Comparison of ENCODE assay signal across 11 mouse cellular contexts in the genomic region with DNA sequence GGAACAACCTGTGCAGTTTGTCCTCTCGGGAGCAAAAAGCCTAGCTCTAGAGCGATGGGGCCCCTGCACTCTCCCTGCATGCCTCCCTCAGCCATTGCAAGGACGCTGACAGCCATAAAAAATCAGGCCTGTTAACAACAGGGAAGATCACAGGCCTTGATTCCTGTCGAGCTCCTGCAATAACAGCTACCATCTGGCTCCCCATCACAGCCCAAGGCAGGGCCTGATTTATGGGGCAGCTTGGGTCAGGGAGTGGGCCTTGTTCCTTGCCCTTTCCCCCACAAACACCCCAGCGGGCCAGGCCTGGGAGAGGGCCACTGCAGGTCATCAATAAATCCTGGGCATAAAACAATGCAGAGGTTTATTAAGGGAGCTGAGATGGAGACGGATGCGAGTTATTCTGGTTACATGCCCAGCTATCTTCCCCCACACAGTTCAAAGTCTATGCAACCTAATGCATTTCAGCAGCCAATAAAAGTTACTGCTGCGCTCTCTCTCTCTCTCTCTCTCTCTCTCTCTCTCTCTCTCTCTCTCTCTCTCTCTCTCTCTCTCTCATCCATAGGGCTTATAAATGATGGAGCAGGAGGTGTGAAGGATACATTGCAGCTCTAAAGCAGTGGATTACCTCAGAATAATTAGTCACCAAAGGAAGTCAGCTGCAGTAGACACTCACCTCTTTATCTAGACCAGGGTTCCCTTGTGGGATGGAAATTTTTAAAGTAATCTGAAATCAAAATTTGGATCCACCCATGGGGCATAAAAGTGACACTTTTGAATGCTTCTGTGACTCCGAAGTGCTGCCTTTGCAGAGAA.
A peak's percentile ranks its signal among the peaks of the same experiment; 100 is the strongest.
DNase-seq lines count a peak whose midpoint lies in the region; ATAC-seq and TF ChIP-seq lines count a peak whose summit lies in the region.
"Had no signal": no experiment of that assay in that cellular context is flagged by ENCODE, and none has a peak within 500 bp of the region (broad histone marks: within the 10 kb centered on the region; RNA-seq: fewer than 3 reads in every experiment).

No protein-coding gene starts in this region.

- no peak for TF ChIP-seq EP300 in lung, postnatal 0 days (IDR thresholded peaks at IDR 0.05)
- TF ChIP-seq EP300 in heart, adult 2 months (IDR thresholded peaks at IDR 0.05; ENCODE audit: insufficient read depth, low read depth, low read length): no peak

- no peak overlapping the region for H3K27ac ChIP-seq in lung, postnatal 0 days (ENCODE audit: low read length)
- H3K27ac ChIP-seq in kidney, embryonic 15.5 days: peak overlapping the region; percentile 39
- H3K27ac ChIP-seq in forebrain, embryonic 15.5 days (replicated peaks): no peak overlapping the region
- no peak overlapping the region for H3K27ac ChIP-seq in heart, adult 2 months
- H3K27ac ChIP-seq: liver, embryonic 14.5 days had no signal

- WGBS in lung, postnatal 0 days: 51% methylated on average over 9 of the region's 9 CpGs
- WGBS in kidney, embryonic 15.5 days: 12% methylated on average over 9 of the region's 9 CpGs
- 69% methylated on average over 9 of the region's 9 CpGs for WGBS in forebrain, embryonic 15.5 days
- WGBS in heart, adult 2 months: 81% methylated on average over 9 of the region's 9 CpGs

- no peak overlapping the region for H3K4me3 ChIP-seq in lung, postnatal 0 days (ENCODE audit: low read depth, low read length)
- H3K4me3 ChIP-seq in kidney, embryonic 15.5 days (replicated peaks): no peak overlapping the region
- H3K4me3 ChIP-seq in forebrain, embryonic 15.5 days: no peak overlapping the region
- H3K4me3 ChIP-seq in heart, adult 2 months: no peak overlapping the region

- no peak overlapping the region for H3K9ac ChIP-seq in lung, postnatal 0 days (replicated peaks; ENCODE audit: low read depth)
- no peak overlapping the region for H3K9ac ChIP-seq in kidney, embryonic 15.5 days
- H3K9ac ChIP-seq in forebrain, embryonic 15.5 days (replicated peaks): no peak overlapping the region
- H3K9ac ChIP-seq in heart, adult 2 months (ENCODE audit: low read depth, low read length): no peak overlapping the region
- H3K9ac ChIP-seq: liver, embryonic 14.5 days had no signal

- no peaks in the 10 kb centered on the region for H3K4me1 ChIP-seq in lung, postnatal 0 days (ENCODE audit: insufficient read depth, low read depth, low read length)
- H3K4me1 ChIP-seq in kidney, embryonic 15.5 days: peaks cover 33% of the 10 kb centered on the region
- no peaks in the 10 kb centered on the region for H3K4me1 ChIP-seq in forebrain, embryonic 15.5 days
- H3K4me1 ChIP-seq in heart, adult 2 months (ENCODE audit: control insufficient read depth, insufficient read depth, low read length): no peaks in the 10 kb centered on the region

- no peaks in the 10 kb centered on the region for H3K27me3 ChIP-seq in lung, postnatal 0 days (replicated peaks; ENCODE audit: insufficient read depth, low read length)
- peaks cover 17% of the 10 kb centered on the region for H3K27me3 ChIP-seq in kidney, embryonic 15.5 days
- H3K27me3 ChIP-seq in forebrain, embryonic 15.5 days: peaks cover 7% of the 10 kb centered on the region; the same call in 1 of the 2 replicates
- no peaks in the 10 kb centered on the region for H3K27me3 ChIP-seq in heart, adult 2 months (ENCODE audit: control insufficient read depth, insufficient read depth, low read length)

- no peak for TF ChIP-seq CTCF in lung, postnatal 0 days (IDR thresholded peaks at IDR 0.05)
- TF ChIP-seq CTCF in heart, adult 2 months (IDR thresholded peaks at IDR 0.05): no peak

- no peak for ATAC-seq in lung, postnatal 0 days
- peak; percentile 93 for ATAC-seq in kidney, embryonic 15.5 days (replicated peaks; ENCODE audit: low FRiP score)
- ATAC-seq in forebrain, embryonic 15.5 days (replicated peaks): no peak

- no peak for TF ChIP-seq POLR2A in heart, adult 2 months (IDR thresholded peaks at IDR 0.05; ENCODE audit: insufficient read depth, low read depth, low read length)

- peak; percentile 6 for DNase-seq in lung, postnatal 36 days
- no peak for DNase-seq in lung, postnatal 0 days (ENCODE audit: low spot score)
- DNase-seq in forelimb bud, embryonic 11.5 days (ENCODE audit: low read depth, low spot score): peak; percentile 89
- peak; percentile 36 for DNase-seq in ovary, postnatal 14 days (ENCODE audit: low spot score)
- DNase-seq in right cerebral cortex, postnatal 36 days (ENCODE audit: low spot score in 2 of 2): no peak
- DNase-seq in heart, adult 2 months: no peak
- DNase-seq: gastrocnemius, postnatal 14 days had no signal

- no peaks in the 10 kb centered on the region for H3K36me3 ChIP-seq in lung, postnatal 0 days (ENCODE audit: insufficient read depth, low read length)
- H3K36me3 ChIP-seq in kidney, embryonic 15.5 days: no peaks in the 10 kb centered on the region
- no peaks in the 10 kb centered on the region for H3K36me3 ChIP-seq in forebrain, embryonic 15.5 days
- H3K36me3 ChIP-seq in heart, adult 2 months (ENCODE audit: control insufficient read depth, insufficient read depth, low read length): no peaks in the 10 kb centered on the region
- H3K36me3 ChIP-seq: G1E had no signal

- intact Hi-C loops in heart, adult 2 months (cut with DNase I): no loop called here

- H3K4me2 ChIP-seq in lung, postnatal 0 days (replicated peaks; ENCODE audit: low read depth, low read length): no peak overlapping the region
- no peak overlapping the region for H3K4me2 ChIP-seq in kidney, embryonic 15.5 days
- no peak overlapping the region for H3K4me2 ChIP-seq in forebrain, embryonic 15.5 days (replicated peaks)

- H3K79me2 ChIP-seq in heart, adult 2 months (replicated peaks; ENCODE audit: control insufficient read depth, insufficient read depth, low read length): no peaks in the 10 kb centered on the region

- H3K9me3 ChIP-seq in lung, postnatal 0 days (ENCODE audit: low read length): no peaks in the 10 kb centered on the region
- no peaks in the 10 kb centered on the region for H3K9me3 ChIP-seq in kidney, embryonic 15.5 days (replicated peaks)
- H3K9me3 ChIP-seq in forebrain, embryonic 15.5 days: no peaks in the 10 kb centered on the region
- H3K9me3 ChIP-seq: G1E had no signal

Comparison
In these comparisons a context has a peak if more than half of its experiments do, and no peak if none do; other contexts are left out.
1. DNase-seq: peak in lung, postnatal 36 days (single experiment), forelimb bud, embryonic 11.5 days (single experiment) and ovary, postnatal 14 days (single experiment); none in lung, postnatal 0 days (single experiment), right cerebral cortex, postnatal 36 days (0 of 2) and heart, adult 2 months (0 of 2).